Mouse (Mus musculus) embryonic stem cell, embryonic (primary cell): Measurements from ENCODE around the gene Emilin3.

Source experiments
- CTCF ChIA-PET, 4 experiments: fragments of 300-600 bp in 2 of 4; fragments of 350-600 bp in 2 of 4; sonication (Branson Sonifier 250); formaldehyde crosslinking; loops; one replicate each; lab custom pipeline; 2022; ENCODE audit warnings: inconsistent platforms in 2 of 4; lab: Charles Lee
- POLR2A ChIA-PET, 4 experiments: fragments of 300-600 bp in 2 of 4; fragments of 350-600 bp in 2 of 4; sonication (Branson Sonifier 250); formaldehyde crosslinking; loops; one replicate each; lab custom pipeline; 2022; ENCODE audit warnings: antibody characterized with exemption in 4 of 4, inconsistent platforms in 1 of 4; lab: Charles Lee

The Emilin3 gene

GRCm38 (mm10) chr2:160887859-160888258 lies 24.3 kb downstream of the Emilin3 start:
- CTCF ChIA-PET: interaction anchor here (0.6 to 1.6 kb wide), 11 partner anchors 8 to 309 kb away, joined by 3 to 7 read pairs (median 4); no protein-coding TSS in a partner anchor
- POLR2A ChIA-PET: interaction anchor here in 2 of 4 experiments (0.6 to 1.5 kb wide), 10 partner anchors 9 to 248 kb away, joined by 3 to 5 read pairs (median 3); partner anchors contain the start of gene Zhx3 (in 1 of the 2)

- POLR2A ChIA-PET: interaction anchor here in 2 of 4 experiments (0.6 to 1.5 kb wide), 7 partner anchors 10 to 248 kb away, joined by 3 to 5 read pairs (median 3); partner anchors contain the start of gene Zhx3 (in 1 of the 2)
- CTCF ChIA-PET: interaction anchor here (0.7 to 1.6 kb wide), 8 partner anchors 9 to 309 kb away, joined by 3 to 7 read pairs (median 4); no protein-coding TSS in a partner anchor
Measured at GRCm38 (mm10) chr2:160887284-160887683, 24.8 kb downstream of the Emilin3 start.

GRCm38 (mm10) chr2:160886221-160886620 lies 25.9 kb downstream of the Emilin3 start:
- ChIA-PET POLR2A (interaction anchor here in 2 of 4 experiments (1.0 kb wide), 2 partner anchors 10 to 230 kb away, joined by 3 to 4 read pairs; no protein-coding TSS in a partner anchor), CTCF (interaction anchor here in 3 of 4 experiments (0.9 to 3.5 kb wide), 8 partner anchors 12 to 288 kb away, joined by 3 to 26 read pairs (median 5); partner anchors contain the start of gene Plcg1 (in 1 of the 3))

GRCm38 (mm10) chr2:160884830-160885229 lies 27.3 kb downstream of the Emilin3 start:
- ChIA-PET CTCF (interaction anchor here (0.5 to 3.5 kb wide), 88 partner anchors 8 to 1855 kb away, joined by 3 to 26 read pairs (median 4); partner anchors contain the start of genes Zhx3 (in 2 of the 4) and Plcg1 (in 1 of the 4)), POLR2A (interaction anchor here (0.6 to 1.6 kb wide), 9 partner anchors 12 to 272 kb away, joined by 3 to 8 read pairs (median 3); partner anchors contain the start of genes Plcg1 (in 1 of the 4) and Zhx3 (in 1 of the 4))

GRCm38 (mm10) chr2:160883912-160884311 lies 28.2 kb downstream of the Emilin3 start:
- POLR2A ChIA-PET: interaction anchor here in 1 of 4 experiments (1.6 kb wide), 1 partner anchor 25 kb away, joined by 4 read pairs; no protein-coding TSS in a partner anchor

GRCm38 (mm10) chr2:160882436-160882835 lies 29.7 kb downstream of the Emilin3 start:
- POLR2A ChIA-PET: interaction anchor here in 3 of 4 experiments (0.5 to 1.2 kb wide), 3 partner anchors 9 to 55 kb away, joined by 3 to 4 read pairs (median 3); no protein-coding TSS in a partner anchor
- CTCF ChIA-PET: interaction anchor here in 2 of 4 experiments (0.6 to 1.3 kb wide), 4 partner anchors 9 to 384 kb away, joined by 3 to 6 read pairs (median 4); no protein-coding TSS in a partner anchor

More at GRCm38 (mm10) chr2:160883912-160884311, 28.2 kb downstream of the Emilin3 start:
- CTCF ChIA-PET: interaction anchor here (1.0 to 3.5 kb wide), 14 partner anchors 8 to 305 kb away, joined by 3 to 26 read pairs (median 5); partner anchors contain the start of gene Zhx3 (in 1 of the 4)

GRCm38 (mm10) chr2:160881462-160882101 lies 30.5 kb downstream of the Emilin3 start:
- ChIA-PET POLR2A (interaction anchor here in 3 of 4 experiments (0.6 to 1.2 kb wide), 6 partner anchors 8 to 234 kb away, joined by 3 to 4 read pairs (median 3); partner anchors contain the start of gene Plcg1 (in 1 of the 3)), CTCF (interaction anchor here (0.5 to 1.3 kb wide), 7 partner anchors 8 to 1495 kb away, joined by 3 to 6 read pairs (median 4); no protein-coding TSS in a partner anchor)

GRCm38 (mm10) chr2:160880453-160881195 lies 31.5 kb downstream of the Emilin3 start, which contains the start of gene Lpin3:
TSS of gene Lpin3 (plus strand) at chr2:160880670.
- ChIA-PET CTCF (interaction anchor here in 1 of 4 experiments (0.6 to 1.1 kb wide), 2 partner anchors 14 to 15 kb away, joined by 3 read pairs; no protein-coding TSS in a partner anchor), POLR2A (interaction anchor here in 1 of 4 experiments (1.2 to 1.5 kb wide), 2 partner anchors 149 to 225 kb away, joined by 3 to 4 read pairs; partner anchors contain the start of gene Plcg1)

- POLR2A ChIA-PET: interaction anchor here in 1 of 4 experiments (1.1 kb wide), 1 partner anchor 224 kb away, joined by 4 read pairs; no protein-coding TSS in a partner anchor
- CTCF ChIA-PET: interaction anchor here (0.6 to 1.5 kb wide), 9 partner anchors 8 to 1085 kb away, joined by 3 to 13 read pairs (median 5); no protein-coding TSS in a partner anchor
Measured at GRCm38 (mm10) chr2:160876115-160876514, 36.0 kb downstream of the Emilin3 start.

- CTCF ChIA-PET: interaction anchor here in 2 of 4 experiments (1.0 to 2.0 kb wide), 4 partner anchors 10 to 272 kb away, joined by 3 to 18 read pairs (median 6); no protein-coding TSS in a partner anchor
- POLR2A ChIA-PET: interaction anchor here in 2 of 4 experiments (1.5 to 2.0 kb wide), 2 partner anchors 10 to 145 kb away, joined by 4 to 8 read pairs; no protein-coding TSS in a partner anchor
Measured at GRCm38 (mm10) chr2:160874231-160874877, 37.8 kb downstream of the Emilin3 start.

- CTCF ChIA-PET: interaction anchor here in 3 of 4 experiments (0.6 to 2.0 kb wide), 9 partner anchors 9 to 275 kb away, joined by 3 to 18 read pairs (median 3); no protein-coding TSS in a partner anchor
Measured at GRCm38 (mm10) chr2:160872890-160873382, 39.2 kb downstream of the Emilin3 start, which contains the start of gene Zhx3. TSS of gene Zhx3 (minus strand) at chr2:160872998.

GRCm38 (mm10) chr2:160872395-160872794 lies 39.7 kb downstream of the Emilin3 start:
- POLR2A ChIA-PET: interaction anchor here in 2 of 4 experiments (0.6 to 2.0 kb wide), 3 partner anchors 12 to 346 kb away, joined by 3 to 8 read pairs (median 4); no protein-coding TSS in a partner anchor

More at GRCm38 (mm10) chr2:160872890-160873382, 39.2 kb downstream of the Emilin3 start, which contains the start of gene Zhx3:
- POLR2A ChIA-PET: interaction anchor here in 2 of 4 experiments (0.6 to 2.0 kb wide), 7 partner anchors 9 to 346 kb away, joined by 3 to 8 read pairs (median 4); no protein-coding TSS in a partner anchor

GRCm38 (mm10) chr2:160871310-160871709 lies 40.8 kb downstream of the Emilin3 start:
- ChIA-PET POLR2A (no interaction called here), CTCF (interaction anchor here in 1 of 4 experiments (0.6 kb wide), 1 partner anchor 16 kb away, joined by 7 read pairs; no protein-coding TSS in a partner anchor)

More at GRCm38 (mm10) chr2:160872395-160872794, 39.7 kb downstream of the Emilin3 start:
- CTCF ChIA-PET: interaction anchor here in 2 of 4 experiments (0.9 to 2.0 kb wide), 4 partner anchors 12 to 271 kb away, joined by 3 to 18 read pairs (median 5); no protein-coding TSS in a partner anchor

- CTCF ChIA-PET: interaction anchor here in 1 of 4 experiments (0.5 kb wide), 1 partner anchor 255 kb away, joined by 3 read pairs; no protein-coding TSS in a partner anchor
- POLR2A ChIA-PET: no interaction called here
Measured at GRCm38 (mm10) chr2:160869446-160869845, 42.7 kb downstream of the Emilin3 start.

GRCm38 (mm10) chr2:160865266-160865665 lies 46.9 kb downstream of the Emilin3 start:
- ChIA-PET CTCF (interaction anchor here in 1 of 4 experiments (0.6 kb wide), 1 partner anchor 20 kb away, joined by 3 read pairs; no protein-coding TSS in a partner anchor), POLR2A (no interaction called here)

GRCm38 (mm10) chr2:160864112-160864511 lies 48.0 kb downstream of the Emilin3 start:
- CTCF ChIA-PET: no interaction called here

More at GRCm38 (mm10) chr2:160864112-160864511, 48.0 kb downstream of the Emilin3 start:
- POLR2A ChIA-PET: no interaction called here
